Mouse (Mus musculus): Measurements from ENCODE around the gene Fbxo11. TPM values are rescaled to one million over a fixed set of nuclear protein-coding genes. Genes with fewer than 3 reads are reported as not detected.
"Not testable (repeated sequence)": the region's sequence is repeated elsewhere in the genome, so short reads cannot be mapped to it uniquely, and the experiment has no call there.

Gene Fbxo11
- polyA plus RNA-seq, 1 experiment from 2014 or later, result 39.0 TPM

- H3K9ac ChIP-seq (ENCODE audit: low read length), result no peak overlapping the region
- 91% methylated on average over 13 of the region's 14 CpGs for whole genome bisulfite sequencing
- ATAC-seq (ENCODE audit: low FRiP score), result no peak
Measured at GRCm38 (mm10) chr17:87963081-87964075, 101.7 kb downstream of the Fbxo11 start.

DNA sequence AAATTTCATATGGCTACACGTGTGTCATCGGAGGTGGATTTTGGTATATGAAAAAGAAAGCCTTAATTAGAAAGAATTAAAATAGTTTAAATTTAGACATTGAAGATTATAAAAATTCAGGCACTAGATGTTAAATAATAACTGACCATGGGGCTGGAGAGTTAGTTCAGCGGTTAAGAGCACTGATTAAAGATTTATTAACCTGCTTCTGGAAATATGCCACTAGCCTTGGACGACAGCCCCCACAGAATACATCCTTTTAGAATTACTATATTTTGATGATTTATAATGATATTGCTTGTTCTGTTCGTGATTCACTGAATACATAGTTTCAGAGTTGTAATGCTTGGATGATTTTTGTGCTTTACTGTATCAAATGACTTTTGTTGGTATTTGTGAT is 105.2 kb downstream of the Fbxo11 start:
- H3K4me1 ChIP-seq (ENCODE audit: control insufficient read depth, insufficient read depth, low read length); H3K9me3 ChIP-seq (ENCODE audit: control insufficient read depth, low read length); H3K27ac ChIP-seq (ENCODE audit: low read depth, low read length); ATAC-seq (ENCODE audit: low FRiP score); H3K36me3 ChIP-seq (ENCODE audit: control insufficient read depth, insufficient read depth, low read length); H3K4me3 ChIP-seq (ENCODE audit: low read depth, low read length); H3K9ac ChIP-seq (ENCODE audit: low read length); H3K27me3 ChIP-seq (ENCODE audit: control insufficient read depth, insufficient read depth, low read length); DNase-seq (ENCODE audit: low spot score, missing footprints); H3K4me2 ChIP-seq: not testable (repeated sequence)
- 92% methylated on average over 5 of the region's 5 CpGs for WGBS

More at GRCm38 (mm10) chr17:87963081-87964075, 101.7 kb downstream of the Fbxo11 start:
- H3K4me2 ChIP-seq, result no peak overlapping the region
- no peaks in the 10 kb centered on the region for H3K27me3 ChIP-seq (ENCODE audit: control insufficient read depth, insufficient read depth, low read length)
- H3K27ac ChIP-seq (ENCODE audit: low read depth, low read length), result no peak overlapping the region
- DNase-seq (ENCODE audit: low spot score, missing footprints), result no peak
- no peaks in the 10 kb centered on the region for H3K36me3 ChIP-seq (ENCODE audit: control insufficient read depth, insufficient read depth, low read length)
- no peaks in the 10 kb centered on the region for H3K4me1 ChIP-seq (ENCODE audit: control insufficient read depth, insufficient read depth, low read length)
- H3K9me3 ChIP-seq (ENCODE audit: control insufficient read depth, low read length), result no peaks in the 10 kb centered on the region
- H3K4me3 ChIP-seq (ENCODE audit: low read depth, low read length), result no peak overlapping the region

- H3K4me1 ChIP-seq (ENCODE audit: control insufficient read depth, insufficient read depth, low read length); H3K9ac ChIP-seq (ENCODE audit: low read length); H3K27me3 ChIP-seq (ENCODE audit: control insufficient read depth, insufficient read depth, low read length); H3K4me3 ChIP-seq (ENCODE audit: low read depth, low read length); H3K36me3 ChIP-seq (ENCODE audit: control insufficient read depth, insufficient read depth, low read length); H3K9me3 ChIP-seq (ENCODE audit: control insufficient read depth, low read length); H3K4me2 ChIP-seq; DNase-seq (ENCODE audit: low spot score, missing footprints); H3K27ac ChIP-seq (ENCODE audit: low read depth, low read length); ATAC-seq (ENCODE audit: low FRiP score): not testable (repeated sequence)
- 92% methylated on average over 11 of the region's 11 CpGs for WGBS
Measured at GRCm38 (mm10) chr17:87959406-87959805, 105.7 kb downstream of the Fbxo11 start.

DNA sequence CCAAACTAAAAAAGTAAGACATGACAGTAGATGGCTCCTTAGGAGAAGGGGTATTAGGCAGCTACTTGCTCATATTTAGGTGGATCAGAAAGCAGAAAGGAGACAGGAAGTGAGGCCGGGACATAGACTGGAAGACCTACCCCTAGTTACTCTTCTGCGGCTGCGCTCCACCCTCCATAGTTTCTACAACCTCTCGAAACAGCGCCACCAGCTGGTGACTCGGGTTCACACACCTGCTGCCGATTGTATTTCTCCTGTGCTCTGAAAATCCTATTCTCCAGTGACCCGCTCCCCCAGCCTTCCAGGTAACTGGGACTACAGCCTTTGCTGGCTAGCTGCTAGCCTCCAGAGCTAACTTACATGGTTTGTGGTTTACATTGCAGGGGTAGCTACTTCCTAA is 106.8 kb downstream of the Fbxo11 start:
- DNase-seq (ENCODE audit: low spot score, missing footprints), result peak; percentile 78

GRCm38 (mm10) chr17:87957096-87957840 is 107.8 kb downstream of the Fbxo11 start:
- Histone ChIP-seq H3K27me3 (ENCODE audit: control insufficient read depth, insufficient read depth, low read length) (no peaks in the 10 kb centered on the region), H3K27ac (ENCODE audit: low read depth, low read length) (no peak overlapping the region), H3K9ac (ENCODE audit: low read length) (no peak overlapping the region), H3K4me1 (ENCODE audit: control insufficient read depth, insufficient read depth, low read length) (no peaks in the 10 kb centered on the region), H3K4me3 (ENCODE audit: low read depth, low read length) (no peak overlapping the region), H3K4me2 (no peak overlapping the region), H3K36me3 (ENCODE audit: control insufficient read depth, insufficient read depth, low read length) (no peaks in the 10 kb centered on the region), H3K9me3 (ENCODE audit: control insufficient read depth, low read length) (no peaks in the 10 kb centered on the region)
- DNase-seq (ENCODE audit: low spot score, missing footprints) (peak; percentile 35), ATAC-seq (ENCODE audit: low FRiP score) (no peak)
- 78% methylated on average over 12 of the region's 12 CpGs for WGBS

More for the DNA sequence above, 106.8 kb downstream of the Fbxo11 start:
- no peak overlapping the region for H3K4me3 ChIP-seq (ENCODE audit: low read depth, low read length)
- H3K4me2 ChIP-seq, result no peak overlapping the region
- no peaks in the 10 kb centered on the region for H3K36me3 ChIP-seq (ENCODE audit: control insufficient read depth, insufficient read depth, low read length)
- no peak overlapping the region for H3K9ac ChIP-seq (ENCODE audit: low read length)
- no peaks in the 10 kb centered on the region for H3K27me3 ChIP-seq (ENCODE audit: control insufficient read depth, insufficient read depth, low read length)
- H3K27ac ChIP-seq (ENCODE audit: low read depth, low read length), result no peak overlapping the region
- ATAC-seq (ENCODE audit: low FRiP score), result no peak
- 62% methylated on average over 8 of the region's 8 CpGs for WGBS
- H3K4me1 ChIP-seq (ENCODE audit: control insufficient read depth, insufficient read depth, low read length), result no peaks in the 10 kb centered on the region
- H3K9me3 ChIP-seq (ENCODE audit: control insufficient read depth, low read length), result no peaks in the 10 kb centered on the region

GRCm38 (mm10) chr17:87954618-87955124 is 110.4 kb downstream of the Fbxo11 start:
- H3K27ac ChIP-seq (ENCODE audit: low read depth, low read length); H3K4me3 ChIP-seq (ENCODE audit: low read depth, low read length); H3K4me1 ChIP-seq (ENCODE audit: control insufficient read depth, insufficient read depth, low read length); H3K9ac ChIP-seq (ENCODE audit: low read length); DNase-seq (ENCODE audit: low spot score, missing footprints); ATAC-seq (ENCODE audit: low FRiP score); H3K36me3 ChIP-seq (ENCODE audit: control insufficient read depth, insufficient read depth, low read length); H3K27me3 ChIP-seq (ENCODE audit: control insufficient read depth, insufficient read depth, low read length); H3K4me2 ChIP-seq; H3K9me3 ChIP-seq (ENCODE audit: control insufficient read depth, low read length): not testable (repeated sequence)
- 90% methylated on average over 13 of the region's 13 CpGs for WGBS

GRCm38 (mm10) chr17:87948965-87949584 is 116.0 kb downstream of the Fbxo11 start:
- Histone ChIP-seq H3K4me1 (ENCODE audit: control insufficient read depth, insufficient read depth, low read length) (no peaks in the 10 kb centered on the region), H3K9me3 (ENCODE audit: control insufficient read depth, low read length) (no peaks in the 10 kb centered on the region), H3K4me3 (ENCODE audit: low read depth, low read length) (no peak overlapping the region), H3K27ac (ENCODE audit: low read depth, low read length) (no peak overlapping the region), H3K4me2 (no peak overlapping the region), H3K9ac (ENCODE audit: low read length) (no peak overlapping the region), H3K36me3 (ENCODE audit: control insufficient read depth, insufficient read depth, low read length) (no peaks in the 10 kb centered on the region), H3K27me3 (ENCODE audit: control insufficient read depth, insufficient read depth, low read length) (no peaks in the 10 kb centered on the region)
- 47% methylated on average over 16 of the region's 16 CpGs for WGBS
- ATAC-seq (ENCODE audit: low FRiP score) (peak; percentile 68; the same call in 1 of the 2 replicates), DNase-seq (ENCODE audit: low spot score, missing footprints) (peak; percentile 97)

All from midbrain, embryonic 11.5 days (tissue).